Mouse (Mus musculus): ENCODE data around the gene Ube2v1.

GRCm38 (mm10) chr2:167596262-167596661 lies 35.6 kb downstream of the Ube2v1 start:
- TF ChIP-seq CTCF (IDR thresholded peaks at IDR 0.05; ENCODE audit: extremely low read depth, insufficient read length, insufficient replicate concordance, low read depth, low read length) (no peak), POLR2A (IDR thresholded peaks at IDR 0.05; ENCODE audit: low read depth, low read length) (no peak)
